Mouse (Mus musculus) colon, adult 2 months (tissue): ENCODE data around the gene Nlrp2. TPM values are rescaled to one million over a fixed set of nuclear protein-coding genes. Genes with fewer than 3 reads are reported as not detected.

Source experiments
- polyA plus RNA-seq: library from polyadenylated mRNA; depleted of rRNA; stranded (reverse); fragments of >200 nt; gene quantifications from 2 replicates; pipeline ENCODE4 v1.2.3, GENCODE M21; 2012; rRNA removed

The Nlrp2 gene
- polyA plus RNA-seq: not detected in 2 replicates

GRCm38 (mm10) chr7:5350935-5351334 is at the start of gene Nlrp2:
Gene Nlrp2, minus strand, starts transcription at chr7:5351035.

GRCm38 (mm10) chr7:5350237-5350636 is 598 bp downstream of the Nlrp2 start, which contains the start of gene Gm5065:
Gene Gm5065, plus strand, starts transcription at chr7:5350537.

Other genes starting within 250 kb of the Nlrp2 start
- gene Rfpl4, start 234.1 kb downstream of the Nlrp2 start, polyA plus RNA-seq: not detected in 2 replicates
- 0.22 and 0.27 TPM in 2 replicates for gene Rasl2-9, start 225.1 kb downstream of the Nlrp2 start, polyA plus RNA-seq
- gene Vmn1r55, start 201.4 kb downstream of the Nlrp2 start, polyA plus RNA-seq: not detected in 2 replicates
- gene Vmn1r56, start 154.3 kb downstream of the Nlrp2 start, polyA plus RNA-seq: not detected in 2 replicates
- gene Vmn1r57, start 132.5 kb downstream of the Nlrp2 start, polyA plus RNA-seq: not detected in 2 replicates
- gene Gm5065, start 498 bp downstream of the Nlrp2 start, polyA plus RNA-seq: not detected in 2 replicates
- gene Vmn1r58, start 62.4 kb upstream of the Nlrp2 start, polyA plus RNA-seq: not detected in 2 replicates
- gene Vmn1r59, start 105.7 kb upstream of the Nlrp2 start, polyA plus RNA-seq: not detected in 2 replicates
- gene Vmn2r28, start 142.9 kb upstream of the Nlrp2 start, polyA plus RNA-seq: not detected in 2 replicates
- not detected in 2 replicates for gene Vmn1r60, start 196.3 kb upstream of the Nlrp2 start, polyA plus RNA-seq